In genomic region chr16:91880869-91881767, GRCm38 (mm10) we compare ENCODE assay signal across 24 mouse cellular contexts.
DNase-seq lines count a peak whose midpoint lies in the region; ATAC-seq and TF ChIP-seq lines count a peak whose summit lies in the region.
"Had no signal": no experiment of that assay in that cellular context is flagged by ENCODE, and none has a peak within 500 bp of the region (broad histone marks: within the 10 kb centered on the region; RNA-seq: fewer than 3 reads in every experiment).

No protein-coding gene starts in this region.

- no peak overlapping the region for H3K9ac ChIP-seq in forebrain, postnatal 0 days
- no peak overlapping the region for H3K9ac ChIP-seq in liver, embryonic 13.5 days
- H3K9ac ChIP-seq in liver, embryonic 11.5 days (ENCODE audit: low read depth, low read length): no peak overlapping the region
- no peak overlapping the region for H3K9ac ChIP-seq in limb, embryonic 13.5 days
- H3K9ac ChIP-seq in stomach, postnatal 0 days (ENCODE audit: low read length): no peak overlapping the region
- H3K9ac ChIP-seq: embryonic facial prominence, embryonic 15.5 days; intestine, embryonic 15.5 days had no signal

- H3K4me3 ChIP-seq in forebrain, postnatal 0 days (ENCODE audit: low read depth, low read length): no peak overlapping the region
- no peak overlapping the region for H3K4me3 ChIP-seq in forebrain, embryonic 10.5 days
- no peak overlapping the region for H3K4me3 ChIP-seq in liver, embryonic 13.5 days (replicated peaks)
- H3K4me3 ChIP-seq in liver, embryonic 11.5 days (ENCODE audit: low read depth, low read length): no peak overlapping the region
- no peak overlapping the region for H3K4me3 ChIP-seq in limb, embryonic 13.5 days
- H3K4me3 ChIP-seq in stomach, postnatal 0 days (ENCODE audit: low read depth, low read length): no peak overlapping the region
- H3K4me3 ChIP-seq: embryonic facial prominence, embryonic 15.5 days; intestine, embryonic 15.5 days; midbrain, embryonic 10.5 days had no signal

- no peak for TF ChIP-seq CTCF in forebrain, postnatal 0 days (IDR thresholded peaks at IDR 0.05; ENCODE audit: low read depth)
- no peak for TF ChIP-seq CTCF in stomach, postnatal 0 days (IDR thresholded peaks at IDR 0.05; ENCODE audit: low read depth)

- TF ChIP-seq EP300 in stomach, postnatal 0 days (optimal IDR thresholded peaks at IDR 0.05): no peak

- H3K4me2 ChIP-seq in forebrain, postnatal 0 days (ENCODE audit: low read depth): no peak overlapping the region
- H3K4me2 ChIP-seq in liver, embryonic 13.5 days: no peak overlapping the region
- H3K4me2 ChIP-seq in liver, embryonic 11.5 days: no peak overlapping the region
- no peak overlapping the region for H3K4me2 ChIP-seq in limb, embryonic 13.5 days (replicated peaks)
- no peak overlapping the region for H3K4me2 ChIP-seq in stomach, postnatal 0 days (replicated peaks; ENCODE audit: low read depth)
- H3K4me2 ChIP-seq: embryonic facial prominence, embryonic 15.5 days; heart, embryonic 11.5 days; intestine, embryonic 15.5 days had no signal

- DNase-seq in forebrain, postnatal 0 days: peak; percentile 72
- DNase-seq in forebrain, embryonic 10.5 days (ENCODE audit: extremely low spot score, low spot score): no peak
- DNase-seq in liver, embryonic 13.5 days: no peak
- no peak for DNase-seq in liver, embryonic 11.5 days (ENCODE audit: low spot score)
- DNase-seq in stomach, postnatal 0 days (ENCODE audit: low spot score): no peak
- DNase-seq in cerebellum, postnatal 36 days: no peak
- DNase-seq: adrenal gland, adult 8-10 months; cerebellum, adult 8-10 months; gastrocnemius, postnatal 14 days; heart, adult 11 months; kidney, adult 8-10 months; kidney, postnatal 25 days; layer of hippocampus, postnatal 36 days; right cerebral cortex, postnatal 14 days; spleen, adult 18-20 months; thymus, postnatal 14 days had no signal

- peak overlapping the region; percentile 42 for H3K27ac ChIP-seq in forebrain, postnatal 0 days (ENCODE audit: low read depth, low read length)
- H3K27ac ChIP-seq in forebrain, embryonic 10.5 days: no peak overlapping the region
- no peak overlapping the region for H3K27ac ChIP-seq in liver, embryonic 13.5 days
- no peak overlapping the region for H3K27ac ChIP-seq in liver, embryonic 11.5 days (ENCODE audit: low read depth, low read length)
- H3K27ac ChIP-seq in limb, embryonic 13.5 days: peak overlapping the region; percentile 80; the same call in 1 of the 2 replicates
- 0 out of 2 replicates have a peak overlapping the region, but pooled peaks have one; percentile 4 for H3K27ac ChIP-seq in stomach, postnatal 0 days (replicated peaks)
- H3K27ac ChIP-seq: intestine, embryonic 15.5 days; midbrain, embryonic 10.5 days had no signal

- peak; percentile 64 for ATAC-seq in forebrain, postnatal 0 days
- peak; percentile 55 for ATAC-seq in liver, embryonic 13.5 days (ENCODE audit: low read depth)
- no peak; the same call in 1 of the 2 replicates for ATAC-seq in liver, embryonic 11.5 days (replicated peaks; ENCODE audit: low FRiP score)
- ATAC-seq in limb, embryonic 13.5 days (ENCODE audit: low FRiP score, low read depth): no peak
- ATAC-seq in stomach, postnatal 0 days (ENCODE audit: low FRiP score, low TSS enrichment): no peak
- ATAC-seq: hindbrain, embryonic 16.5 days; intestine, embryonic 15.5 days; lung, postnatal 0 days; Patski had no signal

- peaks cover 8% of the 10 kb centered on the region; the same call in 1 of the 2 replicates for H3K4me1 ChIP-seq in forebrain, postnatal 0 days (ENCODE audit: insufficient read depth)
- H3K4me1 ChIP-seq in forebrain, embryonic 10.5 days: peaks cover 21% of the 10 kb centered on the region
- peaks cover 20% of the 10 kb centered on the region for H3K4me1 ChIP-seq in liver, embryonic 13.5 days (replicated peaks)
- peaks cover 6% of the 10 kb centered on the region for H3K4me1 ChIP-seq in liver, embryonic 11.5 days (replicated peaks; ENCODE audit: control insufficient read depth, insufficient read depth, low read length)
- H3K4me1 ChIP-seq in limb, embryonic 13.5 days: peaks cover 56% of the 10 kb centered on the region
- H3K4me1 ChIP-seq in stomach, postnatal 0 days (replicated peaks; ENCODE audit: control insufficient read depth, insufficient read depth): 0 out of 2 replicates have a peak, but pooled peaks cover 3% of the 10 kb centered on the region

- WGBS in forebrain, postnatal 0 days: 78% methylated on average over 11 of the region's 11 CpGs
- WGBS in forebrain, embryonic 10.5 days: 95% methylated on average over 11 of the region's 11 CpGs
- WGBS in liver, embryonic 13.5 days (ENCODE audit: insufficient replicate concordance): 72% methylated on average over 11 of the region's 11 CpGs
- 78% methylated on average over 11 of the region's 11 CpGs for WGBS in liver, embryonic 11.5 days
- WGBS in limb, embryonic 13.5 days: 91% methylated on average over 11 of the region's 11 CpGs
- 88% methylated on average over 11 of the region's 11 CpGs for WGBS in stomach, postnatal 0 days

- H3K27me3 ChIP-seq in forebrain, postnatal 0 days (ENCODE audit: insufficient read depth, low read length): no peaks in the 10 kb centered on the region
- no peaks in the 10 kb centered on the region for H3K27me3 ChIP-seq in forebrain, embryonic 10.5 days (ENCODE audit: poor library complexity, severe bottlenecking)
- H3K27me3 ChIP-seq in liver, embryonic 13.5 days: 0 out of 2 replicates have a peak, but pooled peaks cover 16% of the 10 kb centered on the region
- H3K27me3 ChIP-seq in liver, embryonic 11.5 days (replicated peaks; ENCODE audit: control insufficient read depth, insufficient read depth, low read length): no peaks in the 10 kb centered on the region
- no peaks in the 10 kb centered on the region for H3K27me3 ChIP-seq in limb, embryonic 13.5 days
- H3K27me3 ChIP-seq in stomach, postnatal 0 days (ENCODE audit: control insufficient read depth, insufficient read depth, low read length): no peaks in the 10 kb centered on the region
- H3K27me3 ChIP-seq: embryonic facial prominence, embryonic 15.5 days; intestine, embryonic 15.5 days; Patski had no signal

- H3K9me3 ChIP-seq in forebrain, postnatal 0 days (ENCODE audit: low read length): no peaks in the 10 kb centered on the region
- H3K9me3 ChIP-seq in forebrain, embryonic 10.5 days: 0 out of 2 replicates have a peak, but pooled peaks cover 4% of the 10 kb centered on the region
- no peaks in the 10 kb centered on the region for H3K9me3 ChIP-seq in liver, embryonic 13.5 days (replicated peaks)
- H3K9me3 ChIP-seq in liver, embryonic 11.5 days (ENCODE audit: control insufficient read depth, low read length): no peaks in the 10 kb centered on the region
- H3K9me3 ChIP-seq in limb, embryonic 13.5 days: peaks cover 7% of the 10 kb centered on the region; the same call in 1 of the 2 replicates
- no peaks in the 10 kb centered on the region for H3K9me3 ChIP-seq in stomach, postnatal 0 days (ENCODE audit: control insufficient read depth, low read length)
- H3K9me3 ChIP-seq: embryonic facial prominence, embryonic 15.5 days; intestine, embryonic 15.5 days; midbrain, embryonic 10.5 days had no signal

- peaks cover 6% of the 10 kb centered on the region for H3K36me3 ChIP-seq in forebrain, postnatal 0 days (ENCODE audit: insufficient read depth)
- 0 out of 2 replicates have a peak, but pooled peaks cover 9% of the 10 kb centered on the region for H3K36me3 ChIP-seq in forebrain, embryonic 10.5 days (replicated peaks)
- no peaks in the 10 kb centered on the region for H3K36me3 ChIP-seq in liver, embryonic 13.5 days
- H3K36me3 ChIP-seq in liver, embryonic 11.5 days (ENCODE audit: control insufficient read depth, insufficient read depth, low read length): no peaks in the 10 kb centered on the region
- 0 out of 2 replicates have a peak, but pooled peaks cover 9% of the 10 kb centered on the region for H3K36me3 ChIP-seq in limb, embryonic 13.5 days
- no peaks in the 10 kb centered on the region for H3K36me3 ChIP-seq in stomach, postnatal 0 days (ENCODE audit: control insufficient read depth, insufficient read depth, low read length)
- H3K36me3 ChIP-seq: embryonic facial prominence, embryonic 15.5 days; intestine, embryonic 15.5 days had no signal

Comparison
In these comparisons a context has a peak if more than half of its experiments do, and no peak if none do; other contexts are left out.
1. ATAC-seq: peak in forebrain, postnatal 0 days (single experiment) and liver, embryonic 13.5 days (single experiment); none in liver, embryonic 11.5 days (single experiment), limb, embryonic 13.5 days (single experiment) and stomach, postnatal 0 days (single experiment).
2. H3K27ac ChIP-seq: peak in forebrain, postnatal 0 days (single experiment), limb, embryonic 13.5 days (single experiment) and stomach, postnatal 0 days (single experiment); none in forebrain, embryonic 10.5 days (single experiment), liver, embryonic 13.5 days (single experiment) and liver, embryonic 11.5 days (single experiment).